Mouse (Mus musculus) adipocyte (in vitro differentiated cells): ENCODE data around the gene Cdc42se1.

Source experiments
- DNase-seq: peaks from one replicate; pipeline ENCODE4 v3.0.0-alpha.2; 2016; ENCODE audit warnings: low spot score

Gene Cdc42se1

DNA sequence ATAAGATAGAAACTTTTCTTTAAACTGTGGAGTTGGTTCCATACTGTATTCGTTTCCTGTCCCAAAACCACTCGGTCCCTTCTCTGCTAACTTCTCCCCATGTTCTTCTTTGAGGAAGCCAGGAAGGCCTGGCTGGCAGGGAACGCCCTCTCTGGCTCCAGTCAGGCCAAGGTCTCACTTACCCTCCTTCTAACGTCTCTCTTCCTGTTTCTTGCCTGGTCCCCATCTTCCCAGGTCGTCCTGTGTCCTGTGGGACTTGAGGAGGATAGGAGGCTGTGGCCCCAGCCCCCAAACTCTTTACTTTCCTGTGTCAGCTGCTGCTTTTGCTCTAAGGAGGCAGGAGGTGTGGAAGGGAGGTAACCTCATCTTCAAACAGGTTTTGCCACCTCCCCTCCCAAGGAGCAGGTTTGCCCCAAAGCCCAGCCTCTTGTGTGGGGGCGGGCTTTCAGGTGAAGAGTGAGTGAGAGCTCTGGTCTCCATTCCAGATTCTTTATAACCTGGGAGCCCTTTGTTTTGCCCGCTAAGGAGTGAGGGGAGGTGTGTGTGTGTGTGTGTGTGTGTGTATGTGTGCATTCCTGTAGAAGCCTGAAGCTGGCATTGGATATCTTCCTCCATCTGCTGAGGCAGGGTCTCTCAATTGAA is 22.4 kb downstream of the Cdc42se1 start, which contains the start of gene Bnipl:
Gene Bnipl, minus strand, starts transcription at position 411 of the 642 bp plus-strand sequence.
- no peak for DNase-seq

DNA sequence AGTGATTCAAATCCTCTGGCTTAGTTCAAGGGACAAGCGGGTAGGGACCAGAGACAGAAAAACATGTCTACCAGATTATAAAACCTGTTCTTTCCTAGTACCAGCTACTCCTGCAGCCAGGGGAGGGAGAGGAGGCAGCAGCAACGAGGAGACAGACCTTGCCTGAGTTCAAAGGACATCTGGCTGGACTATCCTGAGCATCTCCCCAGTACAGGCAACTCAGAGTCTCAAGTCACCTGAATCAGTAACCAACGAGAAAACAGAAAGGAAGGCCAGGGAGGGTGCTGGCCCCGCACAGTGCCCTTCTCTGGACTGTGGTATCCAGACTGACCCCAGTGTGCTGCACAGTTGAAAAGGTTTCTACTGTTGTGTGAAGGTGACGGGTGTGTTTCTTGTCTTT is 28.4 kb downstream of the Cdc42se1 start:
- no peak for DNase-seq

DNA sequence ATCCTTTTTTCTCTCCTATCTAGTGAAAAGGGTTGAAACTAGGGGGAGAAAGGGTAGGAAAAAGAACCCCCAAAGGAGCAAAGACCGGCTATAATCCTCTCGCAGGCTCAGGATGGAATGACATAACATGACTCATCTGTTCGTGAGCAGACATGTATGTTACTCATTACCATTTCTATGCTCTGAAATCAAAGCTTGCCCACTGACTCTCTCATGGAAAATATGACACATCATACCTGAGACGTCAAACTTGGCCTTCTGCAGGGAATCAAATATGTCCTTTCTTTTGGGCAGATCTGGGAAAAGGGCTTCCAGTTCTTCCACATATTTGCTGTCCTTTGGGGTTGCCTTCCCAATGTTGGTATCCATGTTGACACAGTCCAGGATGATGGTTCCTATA is 33.4 kb downstream of the Cdc42se1 start:
- DNase-seq: no peak

DNA sequence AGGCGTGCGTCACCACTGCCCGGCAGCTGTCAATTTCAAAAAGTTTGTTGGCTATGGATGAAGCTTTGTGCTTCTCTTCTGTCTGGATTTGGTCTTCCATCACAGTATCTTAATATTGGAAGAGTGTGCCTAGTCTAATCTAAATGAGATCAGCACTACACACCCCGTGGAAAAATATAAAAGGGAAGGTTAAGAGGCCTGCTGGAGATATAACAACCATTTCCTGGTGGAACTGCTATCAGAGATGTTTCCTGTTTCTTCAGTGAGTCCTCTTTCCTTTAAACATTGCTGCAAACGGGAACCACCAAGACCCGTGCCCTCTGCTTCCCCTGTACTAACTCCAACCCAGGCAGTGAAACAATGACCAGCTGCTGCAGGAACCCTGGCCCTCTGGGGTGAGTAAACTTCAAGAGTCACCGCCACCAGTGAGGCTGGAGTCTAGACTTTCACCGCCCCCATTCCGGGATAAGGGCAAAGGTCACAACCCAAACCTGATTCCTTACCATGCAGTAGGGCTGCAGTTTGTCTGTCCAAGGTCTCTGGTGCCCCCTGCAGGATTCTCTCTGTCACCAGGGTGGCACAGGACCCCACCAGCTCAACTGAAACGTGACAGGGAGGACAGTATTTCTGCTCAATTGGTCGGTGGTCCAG is 34.7 kb downstream of the Cdc42se1 start:
- peak; percentile 68 for DNase-seq

DNA sequence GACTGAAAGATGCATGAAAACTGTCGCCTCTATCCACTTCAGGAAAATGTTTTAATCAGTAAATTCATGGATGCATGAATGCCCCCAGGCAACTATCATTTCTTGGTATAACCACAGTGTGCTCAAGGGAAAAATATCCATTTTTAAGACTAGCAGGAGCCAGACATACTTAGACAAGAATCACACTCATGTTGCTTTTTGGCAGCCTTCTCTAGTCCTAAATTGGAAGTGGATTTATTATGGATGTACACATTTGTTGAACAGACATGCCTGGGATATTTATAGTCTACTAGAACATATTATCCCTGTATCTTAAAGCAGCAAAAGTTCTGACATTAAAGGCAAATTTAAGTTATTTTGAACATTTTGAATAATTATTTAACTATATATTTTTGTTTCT is 36.2 kb downstream of the Cdc42se1 start:
- no peak for DNase-seq

DNA sequence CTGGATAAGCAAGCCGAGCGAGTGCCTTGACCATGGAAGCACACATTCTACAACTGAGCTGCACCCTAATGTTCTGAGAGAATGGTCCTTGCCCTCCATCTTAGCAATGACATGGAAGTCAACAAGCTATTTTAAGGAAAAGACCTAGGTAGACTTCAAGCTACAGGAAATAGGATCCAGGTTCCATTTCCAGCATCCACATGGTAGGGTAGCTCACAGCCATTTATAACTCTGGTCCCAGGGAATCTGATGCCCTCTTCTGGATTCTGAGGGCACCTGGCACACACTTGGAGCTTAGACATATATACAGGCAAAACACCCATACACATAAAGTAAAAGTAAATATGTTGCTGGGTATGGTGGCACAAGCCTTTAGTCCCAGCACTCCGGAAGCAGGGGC is 37.5 kb downstream of the Cdc42se1 start:
- no peak for DNase-seq

DNA sequence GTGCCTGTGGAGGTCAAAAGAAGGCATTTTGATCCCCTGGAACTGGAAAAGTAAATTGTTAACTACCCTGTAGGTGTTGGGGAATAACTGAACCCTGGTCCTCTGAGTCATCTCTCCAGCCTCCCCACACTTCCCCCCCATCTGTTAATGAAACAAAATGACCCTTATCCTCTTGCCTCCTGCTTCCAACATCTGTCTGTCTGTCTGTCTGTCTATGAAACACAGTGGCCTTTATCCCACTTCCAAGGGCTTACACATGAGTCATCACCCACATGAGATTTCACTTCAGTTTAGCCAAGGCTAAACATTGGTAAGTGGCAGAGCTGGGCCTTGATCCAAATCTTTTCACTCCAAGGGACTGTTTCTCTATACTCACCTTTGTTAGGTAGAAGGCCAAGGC is 39.3 kb downstream of the Cdc42se1 start:
- peak; percentile 67 for DNase-seq

DNA sequence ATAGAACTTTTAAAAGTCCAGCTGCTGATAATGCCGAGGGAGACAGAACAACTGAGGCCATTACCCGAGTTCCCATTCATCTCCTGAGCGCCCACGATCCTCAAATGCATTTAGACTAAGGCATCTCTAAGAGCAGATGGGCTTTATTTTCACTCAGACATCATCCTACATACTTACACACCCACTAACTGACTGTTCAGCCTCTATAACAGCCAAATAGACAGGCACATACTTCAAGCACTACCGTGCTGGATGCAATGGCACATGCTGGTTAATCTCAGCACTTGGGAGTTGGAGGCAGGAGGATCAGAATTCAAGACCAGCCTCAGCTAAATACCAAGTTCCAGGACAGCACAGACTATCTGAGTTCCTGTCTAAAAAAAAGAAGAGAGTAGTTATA is 41.3 kb downstream of the Cdc42se1 start:
- no peak for DNase-seq

DNA sequence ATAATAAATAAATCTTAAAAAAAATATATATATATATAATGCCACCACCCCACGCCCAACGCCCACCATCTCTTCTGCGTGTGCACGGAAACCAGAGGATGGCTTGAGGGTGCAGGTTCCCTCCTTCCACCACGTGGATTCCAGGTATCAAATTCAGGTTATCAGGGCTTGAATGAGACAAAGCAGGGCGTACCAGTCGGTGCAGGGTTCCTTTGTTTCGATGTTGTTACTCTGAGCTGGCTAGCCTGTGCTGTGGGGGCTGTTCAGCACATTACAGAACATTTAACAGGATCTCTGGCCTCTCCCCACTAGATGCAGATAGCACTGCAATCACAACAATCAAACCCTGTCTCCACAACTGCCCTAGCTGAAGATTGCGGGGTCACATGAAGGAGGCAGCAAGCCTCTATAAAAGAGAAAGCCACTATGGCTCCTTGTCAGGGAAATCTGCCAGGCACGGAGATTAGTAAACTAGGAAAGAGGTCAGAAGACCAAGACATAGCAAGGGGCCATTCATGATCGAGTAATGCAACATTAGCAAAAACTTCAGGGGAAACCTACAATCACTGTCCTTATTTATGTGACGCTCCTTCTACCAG is 42.3 kb downstream of the Cdc42se1 start:
- DNase-seq: peak; percentile 78

DNA sequence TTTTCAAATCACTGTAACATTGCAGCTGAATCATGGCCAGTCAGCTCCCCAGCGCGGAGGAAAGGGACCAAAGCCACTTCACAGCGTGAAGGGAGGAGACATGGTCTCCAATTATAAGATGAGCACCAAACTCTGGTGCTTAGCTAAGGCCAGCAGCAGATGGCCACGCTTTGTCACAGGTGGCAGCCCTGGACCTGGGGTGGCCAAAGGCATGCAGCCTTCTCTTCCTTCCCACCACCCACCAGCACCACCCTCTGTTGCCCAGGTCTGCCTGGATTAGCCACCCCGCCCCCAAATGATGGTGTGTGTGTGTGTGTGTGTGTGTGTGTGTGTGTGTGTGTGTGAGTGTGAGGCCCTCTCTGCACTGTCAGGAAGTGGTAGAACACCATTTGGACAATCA is 44.9 kb downstream of the Cdc42se1 start:
- DNase-seq: no peak

DNA sequence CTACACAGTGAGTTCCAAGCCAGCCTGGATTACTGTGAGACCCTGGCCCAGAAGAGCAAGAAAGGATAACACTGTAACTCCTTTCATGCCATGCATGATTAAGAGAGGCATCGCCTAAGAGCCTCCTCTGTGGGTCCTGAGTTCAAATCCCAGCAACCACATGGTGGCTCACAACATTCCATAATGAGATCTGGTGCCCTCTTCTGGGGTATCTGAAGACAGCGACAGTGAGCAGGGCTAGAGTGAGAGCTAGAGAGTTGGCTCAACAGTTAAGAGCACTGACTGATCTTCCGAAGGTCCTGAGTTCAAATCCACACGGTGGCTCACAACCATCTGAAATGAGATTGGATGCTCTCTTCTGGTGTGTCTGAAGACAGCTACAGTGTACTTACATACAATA is 45.9 kb downstream of the Cdc42se1 start:
- DNase-seq: no peak

DNA sequence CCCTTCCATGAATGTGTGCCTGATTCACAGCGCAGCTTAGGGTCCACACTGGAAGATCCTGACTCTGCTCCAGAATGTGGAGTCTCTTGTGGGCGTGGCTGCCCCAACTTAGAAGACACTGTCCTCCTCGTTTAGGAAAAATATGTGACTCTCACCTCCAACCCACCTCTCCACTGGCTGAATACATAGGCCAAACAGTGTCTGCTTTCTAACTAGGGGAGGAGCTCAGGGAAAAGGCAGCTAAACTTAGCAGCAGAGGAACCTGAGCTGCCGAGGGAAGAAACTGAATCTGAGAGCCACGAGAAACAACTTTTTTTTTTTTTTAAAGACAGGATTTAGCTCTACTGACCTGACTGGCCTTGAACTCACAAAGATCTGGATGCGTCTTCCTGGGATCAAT is 46.6 kb downstream of the Cdc42se1 start:
- no peak for DNase-seq

DNA sequence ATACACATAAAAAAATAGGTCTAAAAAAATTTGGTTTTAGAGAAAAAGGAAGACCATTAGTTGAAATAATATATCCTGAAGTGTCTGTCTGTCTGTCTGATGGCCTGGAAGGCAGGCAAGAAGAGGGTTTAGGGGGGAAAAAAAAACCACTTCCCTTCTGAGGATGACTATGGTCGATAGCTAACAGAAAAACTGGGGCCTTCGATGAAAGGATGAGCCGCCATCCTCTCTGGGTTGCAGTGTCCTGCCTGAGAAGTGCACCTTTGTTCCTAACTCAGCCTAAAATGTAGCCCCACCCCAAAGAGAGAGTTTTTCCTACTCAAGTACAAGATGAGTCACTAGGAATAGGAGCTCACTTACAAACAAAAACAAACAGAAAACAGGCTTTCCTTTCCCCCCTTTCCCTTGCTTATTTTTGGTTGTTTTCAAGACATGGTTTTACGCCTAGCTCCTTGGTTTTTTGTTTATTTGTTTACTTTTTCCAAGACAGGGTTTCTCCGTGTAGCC is 47.9 kb downstream of the Cdc42se1 start:
- no peak for DNase-seq

DNA sequence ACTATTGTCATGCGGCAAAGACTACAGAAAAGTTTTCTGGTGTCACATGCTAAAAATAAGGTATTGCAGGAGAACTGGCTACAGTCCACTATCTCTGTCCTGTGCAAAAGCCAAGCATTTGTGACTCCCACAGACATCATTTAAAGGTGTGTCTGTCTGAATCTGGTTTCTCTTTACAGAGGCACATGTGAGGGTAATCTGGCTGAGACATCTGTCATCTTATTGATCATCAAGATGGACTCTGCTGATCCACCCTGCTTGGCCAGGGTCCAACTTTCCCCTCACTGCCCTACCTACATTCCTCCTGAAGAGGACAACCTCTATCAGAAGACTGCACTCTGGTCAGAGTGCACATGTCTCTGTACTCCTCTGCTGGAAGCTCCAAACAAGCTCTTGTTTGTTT is 48.6 kb downstream of the Cdc42se1 start:
- no peak for DNase-seq

DNA sequence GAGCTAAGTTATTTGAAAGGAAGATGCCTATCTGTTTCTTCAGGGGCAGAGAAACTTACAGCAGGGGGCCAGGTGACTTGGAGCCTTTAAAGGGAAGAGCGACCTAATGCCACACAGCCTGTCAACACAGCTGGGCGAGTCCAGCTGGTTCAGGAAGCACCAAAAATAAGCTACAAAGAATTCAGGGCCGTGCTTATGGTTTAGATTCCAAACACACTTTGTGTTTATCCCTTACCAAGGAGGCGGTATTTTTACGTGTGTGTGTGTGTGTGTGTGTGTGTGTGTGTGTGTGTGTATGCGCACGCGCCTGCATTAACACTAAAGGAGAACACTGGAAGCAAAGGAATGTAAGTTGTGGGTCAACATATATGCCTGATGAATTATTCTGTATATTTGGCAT is 52.2 kb downstream of the Cdc42se1 start:
- DNase-seq: peak; percentile 53

DNA sequence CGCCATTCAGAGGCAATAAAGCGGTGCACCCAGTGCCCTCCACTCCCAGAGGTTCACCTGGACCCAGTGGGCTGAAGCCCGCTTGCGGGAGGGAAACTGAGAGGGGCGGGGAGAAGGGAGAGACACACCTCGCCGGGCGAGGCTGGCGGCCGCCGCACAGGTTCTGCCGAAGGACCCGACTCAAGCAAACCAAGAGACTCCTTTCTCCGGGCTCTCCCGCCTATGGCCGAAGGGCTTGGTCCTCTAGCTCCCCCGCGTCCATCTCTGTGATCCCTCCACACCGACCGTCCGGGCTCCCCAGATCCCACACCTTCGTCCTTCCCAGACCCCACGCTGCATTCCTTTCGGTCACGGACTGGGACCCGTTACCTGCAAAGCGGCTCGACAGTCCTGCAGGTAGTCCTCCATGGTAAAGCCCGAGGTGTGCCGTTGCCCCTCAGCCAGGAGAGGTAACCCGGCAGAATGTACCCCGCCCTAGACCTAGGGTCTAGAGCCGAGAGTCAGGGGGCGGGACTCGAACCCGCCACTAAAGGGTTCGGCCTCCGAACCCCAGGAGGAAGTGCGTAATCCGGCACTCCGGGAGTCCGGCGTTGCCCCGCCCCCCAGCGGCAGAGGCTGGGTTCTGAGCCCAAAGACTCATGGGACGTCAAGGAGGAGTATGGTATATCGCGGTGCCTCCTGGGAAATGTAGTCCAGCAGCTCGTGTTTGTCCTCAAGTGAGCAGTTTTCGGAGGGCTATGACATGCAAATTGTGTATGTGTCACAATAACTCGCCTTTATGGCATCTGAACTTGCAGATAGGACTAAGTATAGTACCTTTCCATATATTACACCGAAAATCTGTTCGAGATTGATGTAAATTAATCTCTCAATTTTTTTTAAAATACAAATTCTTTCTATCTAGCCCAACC is 52.9 kb downstream of the Cdc42se1 start, which contains the start of the genes Mindy1 and Prune1:
Gene Mindy1, plus strand, starts transcription at position 130 of the 911 bp plus-strand sequence.
Gene Prune1, minus strand, starts transcription at position 861 of the 911 bp plus-strand sequence.
- DNase-seq: peak; percentile 98

DNA sequence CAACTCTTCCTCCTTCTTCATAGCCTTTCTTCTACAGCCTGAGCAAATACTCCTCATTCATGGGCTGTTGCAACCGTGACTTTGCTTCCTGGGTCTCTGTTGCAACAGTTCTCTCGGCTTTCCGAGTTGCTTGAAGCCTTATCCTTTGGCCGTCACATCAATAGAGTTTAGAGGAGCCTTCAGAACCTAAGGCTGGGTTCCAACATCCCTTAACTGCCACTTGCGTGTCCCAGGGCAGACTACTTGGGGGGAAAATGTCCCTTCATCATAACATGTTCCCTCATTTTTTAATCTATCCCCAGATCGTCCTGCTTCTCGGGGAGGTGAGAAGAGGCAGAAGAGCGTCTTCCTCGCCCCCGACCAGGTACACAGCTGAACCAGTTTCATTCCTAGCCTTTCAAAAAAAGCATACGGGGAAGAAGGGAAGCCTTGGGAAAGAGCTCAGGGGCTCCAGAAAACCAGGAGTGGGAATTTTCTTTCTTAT is 53.9 kb downstream of the Cdc42se1 start:
- peak; percentile 88 for DNase-seq

DNA sequence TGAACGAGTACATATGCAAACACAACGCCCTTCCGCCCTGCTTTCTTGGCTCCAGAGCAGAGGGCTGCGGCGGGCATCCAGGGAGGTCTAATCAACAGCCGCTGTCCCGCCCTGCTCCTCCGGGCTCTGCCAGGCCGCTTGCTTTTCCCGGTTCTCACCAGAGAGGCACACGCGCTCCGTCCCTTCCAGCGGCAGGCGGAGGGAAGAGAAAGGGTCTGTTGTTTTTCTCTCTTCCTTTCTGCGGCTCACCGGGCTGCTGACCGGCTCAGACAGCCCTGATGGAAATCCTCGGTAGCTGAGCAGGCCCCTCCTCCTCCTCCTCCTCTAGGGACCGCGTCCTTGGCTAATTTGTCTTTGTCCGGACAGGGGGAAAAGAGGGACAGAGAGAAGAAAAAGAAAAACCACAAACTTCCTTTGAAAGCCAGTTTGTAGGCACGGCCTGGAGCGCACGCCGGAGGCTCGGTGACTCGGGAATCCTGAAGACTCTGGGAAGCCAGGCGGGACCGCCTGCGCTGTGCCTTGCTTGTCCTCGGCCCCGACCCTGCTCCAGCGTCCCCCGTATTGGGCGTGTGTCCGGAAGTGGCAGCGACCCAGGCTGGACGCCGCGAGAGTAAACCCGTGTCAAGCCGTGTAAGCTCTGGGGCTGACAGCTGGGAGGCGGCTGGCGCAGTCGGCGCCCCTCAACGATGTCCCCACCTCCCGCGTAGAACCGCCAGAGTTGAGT is 54.5 kb downstream of the Cdc42se1 start:
- DNase-seq: peak; percentile 87

DNA sequence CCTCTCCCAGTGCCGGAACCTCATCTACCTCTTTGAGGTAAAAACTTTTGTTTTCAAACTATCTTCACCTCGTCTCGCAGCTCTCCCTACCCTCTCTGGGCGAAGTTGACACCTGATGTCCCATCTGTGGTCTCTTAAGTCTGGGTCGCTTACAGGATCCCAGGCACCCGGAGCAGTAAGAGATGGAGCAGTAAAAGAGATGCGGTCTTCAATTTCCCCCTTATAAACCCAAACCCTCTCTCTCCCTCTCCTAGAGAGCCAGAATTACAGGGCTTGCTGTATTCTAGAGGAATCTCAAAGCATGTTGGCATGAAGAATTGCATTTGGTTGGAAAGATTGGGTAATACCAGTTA is 55.0 kb downstream of the Cdc42se1 start:
- peak; percentile 52 for DNase-seq

DNA sequence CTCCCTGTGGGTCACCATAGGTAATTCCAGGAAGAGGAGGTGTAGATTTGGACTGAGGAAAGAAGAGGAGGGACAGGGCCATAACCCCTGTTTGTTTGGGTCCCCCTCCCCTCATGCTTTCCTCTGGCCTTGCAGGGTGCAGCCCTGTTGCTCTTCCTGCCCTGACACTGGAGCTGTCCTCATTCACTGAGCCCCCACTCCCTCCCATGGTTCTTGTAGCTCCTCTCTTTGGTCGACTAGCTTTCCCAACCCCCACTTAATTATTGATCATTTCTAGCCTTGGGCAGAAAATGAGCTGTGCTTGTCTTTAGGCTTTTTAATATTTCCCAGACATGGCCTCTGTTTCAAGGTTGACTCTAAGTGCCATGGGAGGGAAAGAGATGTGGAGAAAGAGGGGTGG is 55.5 kb downstream of the Cdc42se1 start:
- no peak for DNase-seq
